Mouse (Mus musculus): ENCODE data around the gene Maml3. TPM values are rescaled to one million over a fixed set of nuclear protein-coding genes. Genes with fewer than 3 reads are reported as not detected.

Maml3 gene
- polyA plus RNA-seq, 1 experiment: 6.2 TPM

- DNase-seq (ENCODE audit: low read depth): no peak
Measured at GRCm38 (mm10) chr3:52090230-52090873, 14.5 kb downstream of the Maml3 start.

GRCm38 (mm10) chr3:52088458-52089341, 16.2 kb downstream of the Maml3 start:
- no peak for DNase-seq (ENCODE audit: low read depth)

- no peak for DNase-seq (ENCODE audit: low read depth)
Measured at GRCm38 (mm10) chr3:52087636-52088280, 17.1 kb downstream of the Maml3 start.

GRCm38 (mm10) chr3:52078763-52079162, 26.1 kb downstream of the Maml3 start:
- no peak for DNase-seq (ENCODE audit: low read depth)

- no peak for DNase-seq (ENCODE audit: low read depth)
Measured at GRCm38 (mm10) chr3:52073959-52074358, 30.9 kb downstream of the Maml3 start.

GRCm38 (mm10) chr3:52071996-52072395, 32.9 kb downstream of the Maml3 start:
- DNase-seq (ENCODE audit: low read depth): no peak

- DNase-seq (ENCODE audit: low read depth): no peak
Measured at GRCm38 (mm10) chr3:52070163-52070478, 34.8 kb downstream of the Maml3 start.

- peak; percentile 73 for DNase-seq (ENCODE audit: low read depth)
Measured at GRCm38 (mm10) chr3:52069304-52070162, 35.3 kb downstream of the Maml3 start.

- no peak for DNase-seq (ENCODE audit: low read depth)
Measured at GRCm38 (mm10) chr3:52068885-52069284, 36.0 kb downstream of the Maml3 start.

- no peak for DNase-seq (ENCODE audit: low read depth)
Measured at GRCm38 (mm10) chr3:52067181-52067580, 37.7 kb downstream of the Maml3 start.

- DNase-seq (ENCODE audit: low read depth): no peak
Measured at GRCm38 (mm10) chr3:52066142-52066541, 38.7 kb downstream of the Maml3 start.

GRCm38 (mm10) chr3:52063261-52063655, 41.6 kb downstream of the Maml3 start:
- no peak for DNase-seq (ENCODE audit: low read depth)

GRCm38 (mm10) chr3:52062389-52063260, 42.3 kb downstream of the Maml3 start:
- no peak for DNase-seq (ENCODE audit: low read depth)

- no peak for DNase-seq (ENCODE audit: low read depth)
Measured at GRCm38 (mm10) chr3:52061472-52062388, 43.1 kb downstream of the Maml3 start.

- DNase-seq (ENCODE audit: low read depth): no peak
Measured at GRCm38 (mm10) chr3:52060886-52061285, 44.0 kb downstream of the Maml3 start.

- DNase-seq (ENCODE audit: low read depth): no peak
Measured at GRCm38 (mm10) chr3:52051801-52052200, 53.1 kb downstream of the Maml3 start.

- DNase-seq (ENCODE audit: low read depth): no peak
Measured at GRCm38 (mm10) chr3:52048082-52048481, 56.8 kb downstream of the Maml3 start.

- DNase-seq (ENCODE audit: low read depth): no peak
Measured at GRCm38 (mm10) chr3:52047537-52047936, 57.3 kb downstream of the Maml3 start.

- DNase-seq (ENCODE audit: low read depth): no peak
Measured at GRCm38 (mm10) chr3:52046895-52047372, 57.9 kb downstream of the Maml3 start.

Measured in gonadal fat pad, adult 2 months (tissue).